ENCODE assay signal across 10 mouse cellular contexts in the genomic region with DNA sequence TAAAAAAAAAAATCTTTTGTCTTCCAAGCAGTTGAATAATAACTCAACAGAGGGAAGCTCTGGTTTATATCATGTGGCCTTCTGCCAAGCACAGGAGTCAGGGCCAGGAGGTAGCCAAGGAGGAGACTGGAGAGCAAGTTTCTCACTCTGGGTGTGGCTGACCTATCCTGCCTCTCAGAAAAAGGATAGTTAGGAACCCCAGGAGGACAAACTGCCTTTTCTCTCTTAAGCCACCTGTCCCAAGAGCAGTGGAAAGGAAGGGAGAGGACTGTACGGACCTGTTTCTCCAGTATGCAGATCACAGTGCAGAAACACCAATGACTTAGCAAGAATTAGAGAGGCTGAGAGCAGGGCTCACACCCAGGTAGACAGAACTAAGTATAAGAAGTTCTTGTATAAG. TPM values are rescaled to one million over a fixed set of nuclear protein-coding genes. Genes with fewer than 3 reads are reported as not detected.
A peak's percentile ranks its signal among the peaks of the same experiment; 100 is the strongest.
DNase-seq lines count a peak whose midpoint lies in the region; TF ChIP-seq lines count a peak whose summit lies in the region.
"Had no signal": no experiment of that assay in that cellular context is flagged by ENCODE, and none has a peak within 500 bp of the region (broad histone marks: within the 10 kb centered on the region; RNA-seq: fewer than 3 reads in every experiment).

No protein-coding gene starts in this region.

- no peaks in the 10 kb centered on the region; the same call in 1 of the 2 replicates for H3K36me3 ChIP-seq in kidney, adult 2 months (ENCODE audit: control insufficient read depth, insufficient read depth, low read length)
- H3K36me3 ChIP-seq: liver, embryonic 15.5 days had no signal

- intact Hi-C loops in gastrocnemius, postnatal 14 days (cut with DNase I; ENCODE audit: low total_unique reads), result no loop called here
- intact Hi-C loops in gastrocnemius, postnatal 36 days (cut with DNase I), result no loop called here

- peaks cover 23% of the 10 kb centered on the region; the same call in 1 of the 2 replicates for H3K4me1 ChIP-seq in kidney, adult 2 months (ENCODE audit: control insufficient read depth, insufficient read depth, low read length)

- TF ChIP-seq POLR2A in kidney, adult 2 months (IDR thresholded peaks at IDR 0.05; ENCODE audit: low read depth, low read length), result no peak

- 25% methylated on average over 1 of the region's 1 CpGs for WGBS in kidney, adult 2 months

- peak overlapping the region; percentile 44 for H3K27ac ChIP-seq in kidney, adult 2 months (ENCODE audit: insufficient read depth, low read depth, low read length)
- H3K27ac ChIP-seq: liver, embryonic 15.5 days had no signal

- no peak overlapping the region for H3K4me3 ChIP-seq in kidney, adult 2 months (ENCODE audit: insufficient read depth, low read depth, low read length)
- H3K4me3 ChIP-seq: liver, embryonic 15.5 days had no signal

- no peak for TF ChIP-seq CTCF in kidney, adult 2 months (conservative IDR thresholded peaks at IDR 0.05; ENCODE audit: insufficient read depth, insufficient read length, low read depth, low read length)

- H3K27me3 ChIP-seq in kidney, adult 2 months (replicated peaks; ENCODE audit: control insufficient read depth, insufficient read depth, low read length), result no peaks in the 10 kb centered on the region
- H3K27me3 ChIP-seq: liver, embryonic 15.5 days had no signal

- peak; percentile 30 for DNase-seq in gastrocnemius, postnatal 14 days
- no peak for DNase-seq in gastrocnemius, postnatal 4 days (ENCODE audit: low spot score in 2 of 2)
- DNase-seq in adrenal gland, postnatal 25 days, result peak; percentile 54
- DNase-seq in kidney, adult 2 months, result peak; percentile 92
- peak; percentile 55 for DNase-seq in lung, postnatal 10 days
- no peak for DNase-seq in frontal cortex, postnatal 10 days (ENCODE audit: low spot score in 2 of 2)
- DNase-seq in gastrocnemius, postnatal 36 days, result no peak
- DNase-seq in urinary bladder, postnatal 10 days (ENCODE audit: low spot score), result no peak
- DNase-seq: cerebellum, adult 2 months had no signal

RNA-seq across cellular contexts. Expression of a gene that starts 57.3 kb away (rescaled TPM):
- 10 to 100 TPM; 62.1 to 63.0 TPM for total RNA-seq in gastrocnemius, postnatal 14 days (2021)
- total RNA-seq in gastrocnemius, postnatal 4 days (2021), result 100 to 1,000 TPM; 116 to 119 TPM
- total RNA-seq in adrenal gland, postnatal 25 days (2021), result 340 and 406 TPM in 2 replicates
- 77.7 and 78.0 TPM in 2 replicates for polyA plus RNA-seq in kidney, adult 2 months (2012; rRNA removed)
- 10 to 100 TPM; 43.9 to 45.4 TPM for total RNA-seq in gastrocnemius, postnatal 36 days (2021)

Comparison
In these comparisons a context has a peak if more than half of its experiments do, and no peak if none do; other contexts are left out.
1. DNase-seq: peak in gastrocnemius, postnatal 14 days (single experiment), adrenal gland, postnatal 25 days (single experiment), kidney, adult 2 months (single experiment) and lung, postnatal 10 days (single experiment); none in gastrocnemius, postnatal 4 days (0 of 2), frontal cortex, postnatal 10 days (0 of 2), gastrocnemius, postnatal 36 days (0 of 2) and urinary bladder, postnatal 10 days (single experiment).